15 mouse cellular contexts compared by ENCODE assay signal in genomic region chr13:41551711-41552349, GRCm38 (mm10). TPM values are rescaled to one million over a fixed set of nuclear protein-coding genes. Genes with fewer than 3 reads are reported as not detected.
DNase-seq lines count a peak whose midpoint lies in the region; ATAC-seq and TF ChIP-seq lines count a peak whose summit lies in the region.
"Had no signal": no experiment of that assay in that cellular context is flagged by ENCODE, and none has a peak within 500 bp of the region (broad histone marks: within the 10 kb centered on the region; RNA-seq: fewer than 3 reads in every experiment).

No protein-coding gene starts in this region.

- H3K4me1 ChIP-seq in liver, adult 2 months (ENCODE audit: control insufficient read depth, insufficient read depth, low read length): no peaks in the 10 kb centered on the region
- H3K4me1 ChIP-seq in liver, embryonic 11.5 days (replicated peaks; ENCODE audit: control insufficient read depth, insufficient read depth, low read length): no peaks in the 10 kb centered on the region
- H3K4me1 ChIP-seq in small intestine, adult 2 months (ENCODE audit: control insufficient read depth, insufficient read depth, insufficient read length, low read length): peaks cover 6% of the 10 kb centered on the region; the same call in 1 of the 2 replicates
- H3K4me1 ChIP-seq: forebrain, embryonic 13.5 days; hindbrain, embryonic 15.5 days had no signal

- TF ChIP-seq POLR2A in liver, adult 2 months (IDR thresholded peaks at IDR 0.05; ENCODE audit: extremely low read depth, insufficient read depth, low read length): no peak
- no peak for TF ChIP-seq POLR2A in small intestine, adult 2 months (IDR thresholded peaks at IDR 0.05; ENCODE audit: low read depth, low read length)

- TF ChIP-seq CTCF in liver, adult 2 months (IDR thresholded peaks at IDR 0.05; ENCODE audit: low read depth, low read length): no peak
- no peak for TF ChIP-seq CTCF in small intestine, adult 2 months (IDR thresholded peaks at IDR 0.05; ENCODE audit: extremely low read depth, insufficient read length, insufficient replicate concordance, low read depth, low read length)

- no peak overlapping the region for H3K4me2 ChIP-seq in liver, embryonic 11.5 days
- H3K4me2 ChIP-seq: embryonic facial prominence, embryonic 15.5 days; forebrain, embryonic 13.5 days; hindbrain, embryonic 15.5 days had no signal

- H3K9ac ChIP-seq in liver, adult 2 months (ENCODE audit: low read depth, low read length): no peak overlapping the region
- H3K9ac ChIP-seq in liver, embryonic 11.5 days (ENCODE audit: low read depth, low read length): no peak overlapping the region
- H3K9ac ChIP-seq: embryonic facial prominence, embryonic 15.5 days; forebrain, embryonic 13.5 days; hindbrain, embryonic 15.5 days had no signal

- H3K9me3 ChIP-seq in liver, embryonic 11.5 days (ENCODE audit: control insufficient read depth, low read length): no peaks in the 10 kb centered on the region
- H3K9me3 ChIP-seq: embryonic facial prominence, embryonic 15.5 days; forebrain, embryonic 13.5 days; hindbrain, embryonic 15.5 days; megakaryocyte, embryonic 14.5 days had no signal

- ATAC-seq in liver, embryonic 11.5 days (replicated peaks; ENCODE audit: low FRiP score): no peak
- 0 out of 2 replicates have a peak, but pooled peaks have one; percentile 29 for ATAC-seq in common myeloid progenitor, adult 5-6 weeks (replicated peaks; ENCODE audit: low read depth, poor library complexity, severe bottlenecking)
- ATAC-seq: forebrain, embryonic 13.5 days had no signal

- no peaks in the 10 kb centered on the region for H3K27me3 ChIP-seq in liver, adult 2 months (ENCODE audit: control insufficient read depth, insufficient read depth, low read length)
- H3K27me3 ChIP-seq in liver, embryonic 11.5 days (replicated peaks; ENCODE audit: control insufficient read depth, insufficient read depth, low read length): no peaks in the 10 kb centered on the region
- H3K27me3 ChIP-seq in small intestine, adult 2 months (ENCODE audit: control insufficient read depth, insufficient read depth, low read length): no peaks in the 10 kb centered on the region
- H3K27me3 ChIP-seq: embryonic facial prominence, embryonic 15.5 days; forebrain, embryonic 13.5 days; hindbrain, embryonic 15.5 days had no signal

- no peak overlapping the region for H3K4me3 ChIP-seq in liver, adult 2 months (ENCODE audit: insufficient read depth, low read depth, low read length)
- no peak overlapping the region for H3K4me3 ChIP-seq in liver, embryonic 11.5 days (ENCODE audit: low read depth, low read length)
- no peak overlapping the region for H3K4me3 ChIP-seq in small intestine, adult 2 months (ENCODE audit: low read depth, low read length)
- H3K4me3 ChIP-seq: embryonic facial prominence, embryonic 15.5 days; forebrain, embryonic 13.5 days; heart, adult 2 months; hindbrain, embryonic 15.5 days; megakaryocyte, embryonic 14.5 days had no signal

- DNase-seq in liver, adult 2 months (ENCODE audit: extremely low read depth, low read depth, low spot score): peak; percentile 18
- DNase-seq in liver, embryonic 11.5 days (ENCODE audit: low spot score): no peak
- DNase-seq in lung, postnatal 14 days: peak; percentile 44
- no peak for DNase-seq in embryo, embryonic 10.5 days (ENCODE audit: low spot score)
- no peak for DNase-seq in kidney, adult 8-10 months
- DNase-seq: cerebellum, adult 18-20 months; heart, adult 2 months; kidney, postnatal 10 days; thymus, postnatal 25 days had no signal

- 81% methylated on average over 14 of the region's 14 CpGs for WGBS in liver, adult 2 months
- 84% methylated on average over 14 of the region's 14 CpGs for WGBS in liver, embryonic 11.5 days
- 84% methylated on average over 14 of the region's 14 CpGs for WGBS in small intestine, adult 2 months

- peak overlapping the region; percentile 10; the same call in 1 of the 2 replicates for H3K27ac ChIP-seq in liver, adult 2 months (replicated peaks; ENCODE audit: insufficient read depth, low read depth, low read length)
- H3K27ac ChIP-seq in liver, embryonic 11.5 days (ENCODE audit: low read depth, low read length): no peak overlapping the region
- 0 out of 2 replicates have a peak overlapping the region, but pooled peaks have one; percentile 30 for H3K27ac ChIP-seq in small intestine, adult 2 months (ENCODE audit: insufficient read depth, low read depth, low read length)
- H3K27ac ChIP-seq: embryonic facial prominence, embryonic 15.5 days; forebrain, embryonic 13.5 days; heart, adult 2 months; hindbrain, embryonic 15.5 days had no signal

- no peaks in the 10 kb centered on the region for H3K79me2 ChIP-seq in liver, adult 2 months (ENCODE audit: control insufficient read depth, insufficient read depth, low read length)

- H3K36me3 ChIP-seq in liver, adult 2 months (ENCODE audit: control insufficient read depth, insufficient read depth, low read length): no peaks in the 10 kb centered on the region
- no peaks in the 10 kb centered on the region for H3K36me3 ChIP-seq in liver, embryonic 11.5 days (ENCODE audit: control insufficient read depth, insufficient read depth, low read length)
- no peaks in the 10 kb centered on the region for H3K36me3 ChIP-seq in small intestine, adult 2 months (ENCODE audit: control insufficient read depth, insufficient read depth, low read length)
- H3K36me3 ChIP-seq: embryonic facial prominence, embryonic 15.5 days; hindbrain, embryonic 15.5 days had no signal

RNA-seq across cellular contexts. Expression of gene Tmem170b, which starts 53.9 kb away (rescaled TPM):
- 9.5 and 11.4 TPM in 2 replicates for total RNA-seq in liver, adult 2 months (2014; rRNA removed)
- 4.4 and 5.6 TPM in 2 replicates for polyA plus RNA-seq in liver, adult 2 months (2012; rRNA removed)
- polyA plus RNA-seq in liver, embryonic 11.5 days (2014; fragmentation: Nextera tagmentation; extraction: Ambion mirVana): 11.4 and 12.1 TPM in 2 replicates
- total RNA-seq in common myeloid progenitor, adult 5-6 weeks (2017): 14.7 and 15.7 TPM in 2 replicates
- polyA plus RNA-seq in small intestine, adult 2 months (2012; rRNA removed): 1.7 and 5.3 TPM in 2 replicates

Comparison
In these comparisons a context has a peak if more than half of its experiments do, and no peak if none do; other contexts are left out.
1. DNase-seq: peak in liver, adult 2 months (single experiment) and lung, postnatal 14 days (single experiment); none in liver, embryonic 11.5 days (single experiment), embryo, embryonic 10.5 days (single experiment) and kidney, adult 8-10 months (0 of 2).